Comparison of ENCODE assay signal across 14 mouse cellular contexts in the genomic region with DNA sequence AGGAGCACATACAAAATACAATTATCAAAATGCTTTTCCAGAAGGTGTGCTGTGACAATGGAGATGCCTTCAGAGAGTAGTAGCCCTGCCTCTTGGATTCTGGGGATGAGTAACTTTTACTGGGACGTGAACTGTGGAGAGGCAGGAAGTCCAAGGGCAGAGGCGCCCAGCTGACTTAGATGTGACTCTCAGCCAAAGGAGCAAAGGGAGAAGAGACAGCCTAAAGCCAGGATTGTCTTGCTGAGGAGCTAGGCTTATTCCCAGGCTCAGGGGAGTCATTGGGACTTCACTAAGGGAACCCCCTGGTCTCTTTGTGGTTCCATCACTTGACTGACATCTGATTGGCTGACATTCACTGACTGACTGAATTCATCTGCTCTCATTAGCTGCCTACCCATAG.
A peak's percentile ranks its signal among the peaks of the same experiment; 100 is the strongest.
DNase-seq lines count a peak whose midpoint lies in the region; ATAC-seq lines count a peak whose summit lies in the region.
"Had no signal": no experiment of that assay in that cellular context is flagged by ENCODE, and none has a peak within 500 bp of the region (broad histone marks: within the 10 kb centered on the region; RNA-seq: fewer than 3 reads in every experiment).

No protein-coding gene starts in this region.

- no peak overlapping the region for H3K9ac ChIP-seq in kidney, embryonic 16.5 days (replicated peaks; ENCODE audit: low read length)
- H3K9ac ChIP-seq in embryonic facial prominence, embryonic 13.5 days, result no peak overlapping the region

- no peaks in the 10 kb centered on the region for H3K9me3 ChIP-seq in kidney, embryonic 16.5 days (ENCODE audit: low read length)
- no peaks in the 10 kb centered on the region for H3K9me3 ChIP-seq in embryonic facial prominence, embryonic 13.5 days

- H3K27me3 ChIP-seq in kidney, embryonic 16.5 days (ENCODE audit: insufficient read depth, low read length), result no peaks in the 10 kb centered on the region
- no peaks in the 10 kb centered on the region for H3K27me3 ChIP-seq in embryonic facial prominence, embryonic 13.5 days

- ATAC-seq in kidney, embryonic 16.5 days (ENCODE audit: low FRiP score, low TSS enrichment), result 0 out of 2 replicates have a peak, but pooled peaks have one; percentile 50
- no peak for ATAC-seq in embryonic facial prominence, embryonic 13.5 days (ENCODE audit: insufficient number of reproducible peaks, insufficient read depth, low FRiP score, low TSS enrichment, low read depth)
- ATAC-seq: activated CD4-positive, CD25-positive, alpha-beta regulatory T cell, adult 4 months had no signal

- 74% methylated on average over 2 of the region's 2 CpGs for WGBS in kidney, embryonic 16.5 days
- 65% methylated on average over 2 of the region's 2 CpGs for WGBS in embryonic facial prominence, embryonic 13.5 days

- H3K27ac ChIP-seq in kidney, embryonic 16.5 days (ENCODE audit: low read length), result no peak overlapping the region
- H3K27ac ChIP-seq in embryonic facial prominence, embryonic 13.5 days, result peak overlapping the region; percentile 80
- H3K27ac ChIP-seq: macrophage had no signal

- no peak overlapping the region for H3K4me3 ChIP-seq in kidney, embryonic 16.5 days (ENCODE audit: low read length)
- no peak overlapping the region for H3K4me3 ChIP-seq in embryonic facial prominence, embryonic 13.5 days

- no peak overlapping the region for H3K4me2 ChIP-seq in kidney, embryonic 16.5 days (replicated peaks; ENCODE audit: low read depth, low read length)
- H3K4me2 ChIP-seq in embryonic facial prominence, embryonic 13.5 days, result no peak overlapping the region

- H3K4me1 ChIP-seq in kidney, embryonic 16.5 days (ENCODE audit: insufficient read depth, low read length), result peaks cover 13% of the 10 kb centered on the region
- H3K4me1 ChIP-seq in embryonic facial prominence, embryonic 13.5 days, result peaks cover 35% of the 10 kb centered on the region

- DNase-seq in adrenal gland, postnatal 14 days, result peak; percentile 20
- no peak for DNase-seq in adrenal gland, adult 8-10 months
- no peak for DNase-seq in kidney, postnatal 14 days
- DNase-seq in lung, postnatal 36 days, result peak; percentile 2
- DNase-seq in MN1 (ENCODE audit: low spot score), result no peak
- no peak for DNase-seq in thymus, postnatal 4 days
- DNase-seq: B cell, adult 2 months; spleen, adult 18-20 months; thymus, adult 18-20 months had no signal

- H3K36me3 ChIP-seq in kidney, embryonic 16.5 days (ENCODE audit: insufficient read depth, low read length), result no peaks in the 10 kb centered on the region
- no peaks in the 10 kb centered on the region for H3K36me3 ChIP-seq in embryonic facial prominence, embryonic 13.5 days
- H3K36me3 ChIP-seq: G1E had no signal

Comparison
In these comparisons a context has a peak if more than half of its experiments do, and no peak if none do; other contexts are left out.
1. DNase-seq: peak in adrenal gland, postnatal 14 days (single experiment) and lung, postnatal 36 days (single experiment); none in adrenal gland, adult 8-10 months (single experiment), kidney, postnatal 14 days (single experiment), MN1 (single experiment) and thymus, postnatal 4 days (single experiment).